Mouse (Mus musculus) heart, embryonic 16.5 days (tissue): Measurements from ENCODE around the gene Zdhhc22. TPM values are rescaled to one million over a fixed set of nuclear protein-coding genes. Genes with fewer than 3 reads are reported as not detected.

Experiments
- ATAC-seq: fragments of 200-750 bp; cut with Nextera tagmentation; replicated peaks from 2 replicates; pipeline ENCODE4 v1.8.0; 2017; ENCODE audit warnings: moderate number of reproducible peaks; ENCODE audit not compliant: insufficient read depth, low FRiP score; ENCODE audit errors: extremely low read depth
- H3K27ac ChIP-seq: fragments of 300-500 bp; sonication (generic); 2 replicates; pipeline ENCODE4 v1.5.1; 2014; ENCODE audit warnings: mild to moderate bottlenecking, low read length, control low read depth, moderate library complexity
- H3K27me3 ChIP-seq: fragments of 300-500 bp; sonication (generic); 2 replicates; pipeline ENCODE4 v1.6.1; 2014; ENCODE audit warnings: low read length, mixed read lengths; ENCODE audit not compliant: control insufficient read depth, insufficient read depth
- H3K36me3 ChIP-seq: fragments of 300-500 bp; sonication (generic); 2 replicates; pipeline ENCODE4 v1.6.1; 2014; ENCODE audit not compliant: control insufficient read depth, insufficient read depth
- H3K4me1 ChIP-seq: fragments of 300-500 bp; sonication (generic); 2 replicates; pipeline ENCODE4 v1.6.1; 2014; ENCODE audit warnings: low read length, mixed read lengths; ENCODE audit not compliant: control insufficient read depth, insufficient read depth
- H3K4me2 ChIP-seq: fragments of 300-500 bp; sonication (generic); 2 replicates; pipeline ENCODE4 v1.6.1; 2014; ENCODE audit warnings: low read depth, mild to moderate bottlenecking, control low read depth, low read length
- H3K4me3 ChIP-seq: fragments of 300-500 bp; sonication (generic); 2 replicates; pipeline ENCODE4 v1.5.1; 2014; ENCODE audit warnings: mild to moderate bottlenecking, control low read depth, low read length
- H3K9ac ChIP-seq: fragments of 300-500 bp; sonication (generic); 2 replicates; pipeline ENCODE4 v1.6.1; 2014; ENCODE audit warnings: low read length, control low read depth
- H3K9me3 ChIP-seq: fragments of 300-500 bp; sonication (generic); replicated peaks from 2 replicates; pipeline ENCODE4 v1.6.1; 2016; ENCODE audit warnings: low read length; ENCODE audit not compliant: control insufficient read depth
- WGBS: fragments of 180-500 bp; shearing (Covaris S2); extraction: QIAGEN DNeasy Blood & Tissue Kit; methylation state at CpG from one replicate; pipeline ENCODE4 v1.1.7; 2014; 5-methylcytosine and 5-hydroxymethylcytosine counted together
- microRNA-seq: library from miRNA; unstranded; fragments of <30 nt; microRNA quantifications from one replicate; pipeline ENCODE4, GENCODE M21; 2017
- polyA plus RNA-seq: library from polyadenylated mRNA; unstranded; fragments of >200 nt; fragmentation: Nextera tagmentation; extraction: Ambion mirVana; gene quantifications from 2 replicates; pipeline ENCODE4 v1.2.1, GENCODE M21; 2015

The Zdhhc22 gene
- polyA plus RNA-seq, 1 experiment from 2014 or later, result 0.07 TPM

GRCm38 (mm10) chr12:86930934-86931729 is 59.1 kb downstream of the Zdhhc22 start:
- WGBS, result 81% methylated on average over 6 of the region's 6 CpGs
- peaks cover 10% of the 10 kb centered on the region for H3K9me3 ChIP-seq
- no peaks in the 10 kb centered on the region for H3K36me3 ChIP-seq
- ATAC-seq, result no peak
- no peak overlapping the region for H3K9ac ChIP-seq
- peaks cover 7% of the 10 kb centered on the region; the same call in 1 of the 2 replicates for H3K4me1 ChIP-seq
- H3K4me3 ChIP-seq, result no peak overlapping the region
- no peak overlapping the region for H3K27ac ChIP-seq
- no peak overlapping the region for H3K4me2 ChIP-seq
- H3K27me3 ChIP-seq, result no peaks in the 10 kb centered on the region

Small RNA genes lying within 50 kb of the gene (microRNA-seq; reads per million reads assigned to microRNA genes)
- not detected for gene Gm25847

Other genes with a start within 250 kb of the Zdhhc22 start
- 25.4 and 32.4 TPM in 2 replicates for gene Irf2bpl, start 105.6 kb downstream of the Zdhhc22 start, polyA plus RNA-seq
- 25.1 and 25.9 TPM in 2 replicates for gene Cipc, start 43.4 kb downstream of the Zdhhc22 start, polyA plus RNA-seq
- gene Tmem63c, start 30.9 kb upstream of the Zdhhc22 start, polyA plus RNA-seq, result 0.11 TPM in 1 of 2 replicates, not detected in the other
- 0.50 TPM in 1 of 2 replicates, not detected in the other for gene Ngb, start 112.1 kb upstream of the Zdhhc22 start, polyA plus RNA-seq
- 26.7 and 32.3 TPM in 2 replicates for gene Gstz1, start 156.7 kb upstream of the Zdhhc22 start, polyA plus RNA-seq
- gene Pomt2, start 157.5 kb upstream of the Zdhhc22 start, polyA plus RNA-seq, result 11.4 and 11.9 TPM in 2 replicates
- 0.72 and 0.91 TPM in 2 replicates for gene Samd15, start 209.3 kb upstream of the Zdhhc22 start, polyA plus RNA-seq
- gene Tmed8, start 210.0 kb upstream of the Zdhhc22 start, polyA plus RNA-seq, result 1.5 and 1.8 TPM in 2 replicates
- 0.52 and 0.70 TPM in 2 replicates for gene Noxred1, start 248.3 kb upstream of the Zdhhc22 start, polyA plus RNA-seq